Mouse (Mus musculus) lung, adult 2 months (tissue): Measurements from ENCODE around the gene Gm20388.

Experiments used
- CTCF ChIP-seq: fragments of 200-500 bp; IDR thresholded peaks from 2 replicates; pipeline ENCODE4 v1.5.1; 2011; ENCODE audit warnings: mild to moderate bottlenecking, low read length, control low read depth; ENCODE audit not compliant: insufficient read depth
- POLR2A ChIP-seq: fragments of 200-500 bp; IDR thresholded peaks from 2 replicates; pipeline ENCODE4 v1.6.1; 2011; ENCODE audit warnings: low read depth, mild to moderate bottlenecking, control low read depth, low read length, borderline replicate concordance; ENCODE audit errors: extremely low read depth

- TF ChIP-seq POLR2A (no peak), CTCF (no peak)
Observed at GRCm38 (mm10) chr8:123015074-123015473, 3104.4 kb downstream of the Gm20388 start.
